Mouse (Mus musculus): ENCODE measurements around the gene Primpol.

DNA sequence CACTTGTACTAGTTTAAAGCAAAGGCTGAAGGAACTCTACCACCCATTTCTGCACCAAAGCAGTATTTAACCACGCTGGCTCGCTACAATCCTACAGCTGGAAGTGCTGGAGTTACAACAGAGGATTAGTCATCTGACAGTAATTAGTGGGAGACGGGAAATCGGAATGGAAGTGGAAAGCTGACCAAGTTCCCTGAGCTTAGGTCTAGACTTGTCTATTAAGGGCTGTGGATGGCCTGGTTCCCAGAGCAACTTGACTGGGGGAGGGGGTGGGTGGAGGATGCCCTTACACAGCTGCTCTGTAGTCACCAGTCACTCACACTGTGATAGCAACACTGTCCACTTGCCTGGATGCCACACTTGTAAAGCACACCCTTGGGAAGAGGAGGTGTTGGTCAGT, 3.6 kb downstream of the Primpol start:
- no peak for TF ChIP-seq EP300 (IDR thresholded peaks at IDR 0.05; ENCODE audit: low read depth in 1 of 2, low read length in 2 of 2)
- TF ChIP-seq POLR2A (IDR thresholded peaks at IDR 0.05; ENCODE audit: control insufficient read depth in 1 of 2, insufficient read depth in 1 of 2, low read depth in 1 of 2, low read length in 2 of 2, poor library complexity in 1 of 2): no peak
- no peak for TF ChIP-seq CTCF (IDR thresholded peaks at IDR 0.05 in 2 of 3, conservative IDR thresholded peaks at IDR 0.05 in 1 of 3; ENCODE audit: control insufficient read depth in 1 of 3, insufficient read depth in 1 of 3, low read depth in 2 of 3, low read length in 3 of 3, poor library complexity in 1 of 3, severe bottlenecking in 1 of 3)
- TF ChIP-seq NELFE (IDR thresholded peaks at IDR 0.05; ENCODE audit: low read depth, low read length): no peak
- TF ChIP-seq MAX (IDR thresholded peaks at IDR 0.05; ENCODE audit: low read length): no peak
- TF ChIP-seq CHD2 (IDR thresholded peaks at IDR 0.05; ENCODE audit: low read length): no peak
- TF ChIP-seq SMC3 (IDR thresholded peaks at IDR 0.05; ENCODE audit: low read depth, low read length): no peak
- TF ChIP-seq MAFK (IDR thresholded peaks at IDR 0.05; ENCODE audit: borderline replicate concordance, low read depth, low read length): no peak
